Mouse (Mus musculus): ENCODE measurements at regions not wholly inside any gene's neighbourhood (a gene's known extent, or its start where the extent isn't known, plus 50 kb on each side); places are given as distances from the start of the nearest gene placed in this dataset.

- no peak for DNase-seq (ENCODE audit: low read depth, low spot score)
Measured at GRCm38 (mm10) chr6:101484526-101485287, 107.0 kb upstream of the Pdzrn3 start.

- DNase-seq (ENCODE audit: low read depth, low spot score) = no peak
Measured at GRCm38 (mm10) chr6:101482635-101483465, 105.2 kb upstream of the Pdzrn3 start.

GRCm38 (mm10) chr6:101473956-101474355 is 96.3 kb upstream of the Pdzrn3 start:
- DNase-seq (ENCODE audit: low read depth, low spot score) = no peak

- DNase-seq (ENCODE audit: low read depth, low spot score) = no peak
Measured at GRCm38 (mm10) chr6:101473257-101473925, 95.7 kb upstream of the Pdzrn3 start.

- no peak for DNase-seq (ENCODE audit: low read depth, low spot score)
Measured at GRCm38 (mm10) chr6:101464910-101465309, 87.2 kb upstream of the Pdzrn3 start.

- DNase-seq (ENCODE audit: low read depth, low spot score) = no peak
Measured at GRCm38 (mm10) chr6:101463812-101464320, 86.2 kb upstream of the Pdzrn3 start.

GRCm38 (mm10) chr6:101446720-101447119 is 69.0 kb upstream of the Pdzrn3 start:
- DNase-seq (ENCODE audit: low read depth, low spot score) = no peak

- DNase-seq (ENCODE audit: low read depth, low spot score) = no peak
Measured at GRCm38 (mm10) chr6:101446316-101446715, 68.6 kb upstream of the Pdzrn3 start.

- DNase-seq (ENCODE audit: low read depth, low spot score) = no peak
Measured at GRCm38 (mm10) chr6:101432769-101433168, 55.1 kb upstream of the Pdzrn3 start.

GRCm38 (mm10) chr6:101429634-101430033 is 51.9 kb upstream of the Pdzrn3 start:
- DNase-seq (ENCODE audit: low read depth, low spot score) = no peak

Data from embryo, embryonic 11.5 days (tissue).